Mouse (Mus musculus) E14TG2a.4 (cell line): ENCODE results near the gene Cd300lg.

Experiments used
- H3K27me3 ChIP-seq: 2 replicates; pipeline ENCODE4 v1.6.1; 2014; ENCODE audit warnings: low read length, control low read depth; ENCODE audit not compliant: insufficient read depth
- H3K36me3 ChIP-seq: 2 replicates; pipeline ENCODE4 v1.6.1; 2014; ENCODE audit warnings: low read length, control low read depth; ENCODE audit not compliant: insufficient read depth
- H3K4me1 ChIP-seq: replicated peaks from 2 replicates; pipeline ENCODE4 v1.6.1; 2014; ENCODE audit warnings: low read depth, low read length, control low read depth
- H3K4me3 ChIP-seq: replicated peaks from 2 replicates; pipeline ENCODE4 v1.5.1; 2014; ENCODE audit warnings: mild to moderate bottlenecking, low read length
- H3K9me3 ChIP-seq: 2 replicates; pipeline ENCODE4 v1.6.1; 2014; ENCODE audit warnings: low read length, control low read depth
- CTCF ChIP-seq: conservative IDR thresholded peaks from 2 replicates; pipeline ENCODE4 v1.5.1; 2014; ENCODE audit warnings: low read length
- NANOG ChIP-seq: IDR thresholded peaks from 2 replicates; pipeline ENCODE4 v1.6.1; 2014; ENCODE audit warnings: borderline replicate concordance, low read length, mixed read lengths
- POU5F1 ChIP-seq: IDR thresholded peaks from 2 replicates; pipeline ENCODE4 v1.6.1; 2014; ENCODE audit warnings: low read length, borderline replicate concordance

The Cd300lg gene

GRCm38 (mm10) chr11:102028087-102028816 lies 13.1 kb upstream of the Cd300lg start, which contains the start of gene Mpp3:
TSS of gene Mpp3 (minus strand) at chr11:102028461.
- peak within 1 kb of the TSS; percentile 84 for H3K4me3 ChIP-seq
- peaks cover 66% of the 10 kb centered on the region for H3K27me3 ChIP-seq
- no peak for TF ChIP-seq CTCF
- no peak for TF ChIP-seq NANOG
- no peak for TF ChIP-seq POU5F1
- H3K4me1 ChIP-seq = peaks cover 28% of the 10 kb centered on the region
- no peaks in the 10 kb centered on the region for H3K9me3 ChIP-seq
- H3K36me3 ChIP-seq = no peaks in the 10 kb centered on the region

- no peak overlapping the region for H3K4me3 ChIP-seq
- no peaks in the 10 kb centered on the region for H3K36me3 ChIP-seq
- peaks cover 56% of the 10 kb centered on the region for H3K27me3 ChIP-seq
- H3K4me1 ChIP-seq = peaks cover 23% of the 10 kb centered on the region
- TF ChIP-seq NANOG (no peak), POU5F1 (no peak), CTCF (no peak)
- no peaks in the 10 kb centered on the region for H3K9me3 ChIP-seq
Observed at GRCm38 (mm10) chr11:102029304-102029703, 12.0 kb upstream of the Cd300lg start.

GRCm38 (mm10) chr11:102029966-102030365 lies 11.3 kb upstream of the Cd300lg start:
- peaks cover 49% of the 10 kb centered on the region for H3K27me3 ChIP-seq
- peaks cover 21% of the 10 kb centered on the region for H3K4me1 ChIP-seq
- TF ChIP-seq POU5F1 (no peak), NANOG (no peak), CTCF (no peak)
- no peak overlapping the region for H3K4me3 ChIP-seq
- H3K9me3 ChIP-seq = no peaks in the 10 kb centered on the region
- H3K36me3 ChIP-seq = no peaks in the 10 kb centered on the region

- H3K27me3 ChIP-seq = peaks cover 37% of the 10 kb centered on the region
- no peaks in the 10 kb centered on the region for H3K9me3 ChIP-seq
- H3K4me3 ChIP-seq = no peak overlapping the region
- peaks cover 9% of the 10 kb centered on the region for H3K4me1 ChIP-seq
- no peaks in the 10 kb centered on the region for H3K36me3 ChIP-seq
- TF ChIP-seq POU5F1 (no peak), NANOG (no peak), CTCF (no peak)
Observed at GRCm38 (mm10) chr11:102031149-102031548, 10.2 kb upstream of the Cd300lg start.

- H3K36me3 ChIP-seq = no peaks in the 10 kb centered on the region
- TF ChIP-seq NANOG = no peak
- no peak for TF ChIP-seq CTCF
- no peak for TF ChIP-seq POU5F1
Observed at GRCm38 (mm10) chr11:102033055-102033591, 8.2 kb upstream of the Cd300lg start.

GRCm38 (mm10) chr11:102034887-102035286 lies 6.4 kb upstream of the Cd300lg start:
- TF ChIP-seq NANOG (no peak), POU5F1 (no peak), CTCF (no peak)
- H3K27me3 ChIP-seq = peaks cover 18% of the 10 kb centered on the region
- no peak overlapping the region for H3K4me3 ChIP-seq
- H3K4me1 ChIP-seq = peaks cover 3% of the 10 kb centered on the region; the same call in 1 of the 2 replicates
- H3K9me3 ChIP-seq = no peaks in the 10 kb centered on the region
- no peaks in the 10 kb centered on the region for H3K36me3 ChIP-seq

More at GRCm38 (mm10) chr11:102033055-102033591, 8.2 kb upstream of the Cd300lg start:
- peaks cover 3% of the 10 kb centered on the region; the same call in 1 of the 2 replicates for H3K4me1 ChIP-seq
- H3K9me3 ChIP-seq = no peaks in the 10 kb centered on the region
- H3K4me3 ChIP-seq = no peak overlapping the region
- H3K27me3 ChIP-seq = peaks cover 28% of the 10 kb centered on the region

- Histone ChIP-seq H3K4me3 (no peak overlapping the region), H3K4me1 (peaks cover 3% of the 10 kb centered on the region; the same call in 1 of the 2 replicates), H3K27me3 (peaks cover 15% of the 10 kb centered on the region), H3K9me3 (no peaks in the 10 kb centered on the region), H3K36me3 (no peaks in the 10 kb centered on the region)
- TF ChIP-seq CTCF = no peak
- no peak for TF ChIP-seq NANOG
- TF ChIP-seq POU5F1 = no peak
Observed at GRCm38 (mm10) chr11:102035456-102035960, 5.8 kb upstream of the Cd300lg start.

- peaks cover 9% of the 10 kb centered on the region for H3K27me3 ChIP-seq
- peaks cover 3% of the 10 kb centered on the region; the same call in 1 of the 2 replicates for H3K4me1 ChIP-seq
- no peak for TF ChIP-seq POU5F1
- TF ChIP-seq CTCF = no peak
- TF ChIP-seq NANOG = no peak
- H3K4me3 ChIP-seq = no peak overlapping the region
- H3K9me3 ChIP-seq = no peaks in the 10 kb centered on the region
- no peaks in the 10 kb centered on the region for H3K36me3 ChIP-seq
Observed at GRCm38 (mm10) chr11:102036336-102036735, 5.0 kb upstream of the Cd300lg start.
